Mouse (Mus musculus) lung, postnatal 0 days (tissue): ENCODE measurements around the gene Lipc.

ENCODE experiments used
- CTCF ChIP-seq: IDR thresholded peaks from 2 replicates; pipeline ENCODE4 v1.5.1; 2016; ENCODE audit warnings: antibody characterized with exemption, mild to moderate bottlenecking
- EP300 ChIP-seq: IDR thresholded peaks from 2 replicates; pipeline ENCODE4 v1.6.1; 2016; ENCODE audit warnings: antibody characterized with exemption, mild to moderate bottlenecking, control low read depth

- TF ChIP-seq CTCF (no peak), EP300 (no peak)
Observed at GRCm38 (mm10) chr9:70816701-70817305, 135.2 kb downstream of the Lipc start.
